Mouse (Mus musculus): Measurements from ENCODE around the gene Tmem165.

Tmem165 gene

DNA sequence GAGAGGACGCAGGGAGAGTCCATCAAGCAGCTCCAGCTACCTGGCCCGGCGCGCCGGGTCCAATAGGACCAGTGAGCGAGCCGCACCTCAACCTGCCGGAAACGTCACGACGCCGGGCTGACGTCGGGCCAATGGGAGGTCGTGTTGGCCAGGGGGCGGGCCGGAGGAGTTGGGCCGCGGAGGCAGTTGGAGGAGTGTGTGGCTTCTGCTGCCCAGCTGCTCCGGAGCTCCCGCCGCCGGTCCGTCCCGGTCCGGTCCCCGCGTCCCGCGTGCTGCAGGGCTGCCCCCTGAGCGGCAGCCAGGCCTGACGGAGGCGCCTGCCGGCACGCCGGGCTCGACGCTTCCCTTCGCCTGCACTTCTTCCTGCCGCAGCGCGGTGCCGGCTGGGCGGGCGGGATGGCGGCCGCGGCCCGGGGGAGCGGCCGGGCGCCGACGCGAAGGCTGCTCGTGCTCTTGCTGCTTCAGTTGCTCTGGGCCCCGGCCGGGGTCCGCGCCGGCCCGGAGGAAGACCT, at the start of gene Tmem165:
TSS of gene Tmem165 (plus strand) at position 131 of the 512 bp plus-strand sequence.
- peak; percentile 93 for DNase-seq (ENCODE audit: low read depth, low spot score)

DNA sequence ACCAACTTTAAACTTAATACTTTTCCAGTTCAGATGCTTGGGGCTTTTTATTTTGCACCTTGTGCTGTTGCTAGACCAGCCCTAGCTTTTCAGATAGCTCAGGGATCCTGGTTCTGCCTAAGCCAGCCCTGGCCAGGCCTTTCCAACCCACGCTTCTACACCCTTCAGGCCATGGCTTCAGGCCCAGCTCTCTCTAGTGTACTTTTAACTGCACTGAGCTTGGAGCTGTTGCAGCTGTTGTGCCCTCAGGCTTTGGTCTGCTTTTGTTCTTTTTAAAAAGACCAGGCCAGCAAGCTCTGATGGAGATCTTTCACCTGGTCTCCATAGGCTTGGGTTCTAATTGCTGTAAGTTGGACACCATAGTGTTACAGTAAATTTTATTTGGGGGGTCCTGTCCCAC, 48.0 kb upstream of the Tmem165 start:
- DNase-seq (ENCODE audit: low read depth, low spot score): no peak

DNA sequence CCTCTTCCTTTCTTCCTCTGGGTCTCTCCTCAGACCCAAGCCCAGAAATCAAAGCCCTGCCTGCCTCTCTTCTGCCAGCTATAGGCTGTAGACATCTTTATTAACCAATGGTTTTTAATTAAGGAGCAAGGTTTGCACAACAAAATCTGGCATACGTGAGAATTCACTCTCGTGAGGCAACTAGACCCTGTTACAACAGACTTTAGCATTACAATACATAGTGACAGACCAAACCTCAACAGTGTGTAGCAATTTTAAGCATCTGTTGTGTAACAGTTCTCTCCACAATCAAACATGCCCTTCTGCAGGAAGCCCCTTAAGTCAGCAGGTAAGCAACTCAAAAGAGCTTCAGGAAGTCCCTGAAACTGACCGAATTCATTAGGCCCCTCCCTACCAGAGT, 47.4 kb upstream of the Tmem165 start:
- no peak for DNase-seq (ENCODE audit: low read depth, low spot score)

DNA sequence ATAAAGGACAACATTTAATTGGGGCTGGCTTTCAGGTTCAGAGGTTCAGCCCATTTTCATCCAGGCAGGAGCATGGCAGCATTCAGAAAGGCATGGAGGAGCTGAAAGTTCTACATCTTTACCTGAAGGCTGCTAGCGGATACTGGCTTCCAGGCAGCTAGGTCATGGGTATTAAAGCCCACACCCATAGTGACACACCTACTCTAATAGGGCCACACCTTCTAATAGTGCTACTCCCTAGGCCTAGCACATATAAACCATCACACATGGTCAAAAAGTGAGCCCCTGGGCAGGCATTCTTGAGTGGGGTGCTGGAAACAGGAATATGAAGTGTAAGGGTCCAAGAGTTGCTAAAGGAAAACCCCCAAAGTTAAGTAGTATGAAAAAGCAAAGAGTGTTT, 46.1 kb upstream of the Tmem165 start:
- DNase-seq (ENCODE audit: low read depth, low spot score): no peak

DNA sequence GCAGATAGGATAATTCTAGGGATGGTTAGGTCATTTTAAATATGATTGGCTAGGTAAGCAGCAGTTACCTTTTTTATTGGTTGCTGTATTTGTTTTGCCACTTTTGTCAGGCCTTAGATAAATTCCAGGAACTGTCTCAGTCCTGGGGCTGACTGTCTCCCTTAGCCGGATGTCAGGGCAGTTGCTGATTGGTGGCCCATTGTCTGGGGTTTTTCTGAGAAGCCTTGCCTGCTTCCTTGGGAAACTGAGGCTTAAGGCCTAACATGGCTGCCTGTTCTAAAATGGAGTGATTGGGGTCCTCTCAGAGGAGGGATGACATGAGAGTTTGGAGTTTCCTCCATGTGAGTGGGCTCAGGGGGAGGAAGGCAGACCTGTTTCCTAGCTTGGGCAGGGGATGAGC, 45.6 kb upstream of the Tmem165 start:
- no peak for DNase-seq (ENCODE audit: low read depth, low spot score)

DNA sequence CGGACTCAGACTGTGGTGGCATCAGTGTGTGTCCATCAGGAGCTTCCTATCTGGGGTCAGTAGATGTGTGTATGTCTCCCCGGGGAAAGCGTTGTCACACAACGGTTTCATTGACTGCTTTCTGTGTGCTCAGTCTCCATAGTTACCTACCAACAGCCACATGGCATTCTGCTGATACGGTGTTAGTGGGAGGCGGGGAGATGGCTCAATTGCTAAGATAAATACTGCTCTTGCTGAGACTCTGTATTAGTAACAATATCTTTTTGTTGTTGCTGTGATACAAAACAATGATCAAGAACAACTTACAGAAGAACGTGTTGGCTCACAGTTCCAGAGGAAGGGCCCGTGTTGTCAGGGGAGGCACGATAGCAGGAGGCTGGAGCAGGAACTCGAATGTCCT, 45.2 kb upstream of the Tmem165 start:
- no peak for DNase-seq (ENCODE audit: low read depth, low spot score)

DNA sequence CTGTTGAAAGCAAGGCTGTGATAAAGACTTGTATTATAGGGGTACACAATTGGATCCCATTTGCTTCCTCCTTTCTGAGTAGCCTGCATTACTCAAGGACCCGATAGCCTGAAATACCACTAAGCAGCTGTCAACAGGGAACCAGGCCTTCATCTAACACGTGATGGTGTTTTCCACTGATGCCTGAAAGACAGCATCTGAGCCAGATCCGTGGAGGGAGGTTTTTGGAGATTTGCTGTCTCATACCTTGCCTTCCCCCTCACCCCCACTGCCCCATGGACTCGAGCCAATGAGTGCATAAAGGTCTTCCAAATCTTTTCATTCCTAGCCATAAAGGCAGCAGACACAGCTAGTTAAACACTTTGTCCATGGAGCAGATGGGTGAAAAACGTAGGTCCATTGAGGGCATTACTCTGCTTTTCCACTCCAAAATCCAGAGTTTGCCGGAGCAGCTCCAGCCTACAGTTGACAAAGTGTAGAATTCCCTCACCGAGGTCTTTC, 44.5 kb upstream of the Tmem165 start:
- DNase-seq (ENCODE audit: low read depth, low spot score): no peak

DNA sequence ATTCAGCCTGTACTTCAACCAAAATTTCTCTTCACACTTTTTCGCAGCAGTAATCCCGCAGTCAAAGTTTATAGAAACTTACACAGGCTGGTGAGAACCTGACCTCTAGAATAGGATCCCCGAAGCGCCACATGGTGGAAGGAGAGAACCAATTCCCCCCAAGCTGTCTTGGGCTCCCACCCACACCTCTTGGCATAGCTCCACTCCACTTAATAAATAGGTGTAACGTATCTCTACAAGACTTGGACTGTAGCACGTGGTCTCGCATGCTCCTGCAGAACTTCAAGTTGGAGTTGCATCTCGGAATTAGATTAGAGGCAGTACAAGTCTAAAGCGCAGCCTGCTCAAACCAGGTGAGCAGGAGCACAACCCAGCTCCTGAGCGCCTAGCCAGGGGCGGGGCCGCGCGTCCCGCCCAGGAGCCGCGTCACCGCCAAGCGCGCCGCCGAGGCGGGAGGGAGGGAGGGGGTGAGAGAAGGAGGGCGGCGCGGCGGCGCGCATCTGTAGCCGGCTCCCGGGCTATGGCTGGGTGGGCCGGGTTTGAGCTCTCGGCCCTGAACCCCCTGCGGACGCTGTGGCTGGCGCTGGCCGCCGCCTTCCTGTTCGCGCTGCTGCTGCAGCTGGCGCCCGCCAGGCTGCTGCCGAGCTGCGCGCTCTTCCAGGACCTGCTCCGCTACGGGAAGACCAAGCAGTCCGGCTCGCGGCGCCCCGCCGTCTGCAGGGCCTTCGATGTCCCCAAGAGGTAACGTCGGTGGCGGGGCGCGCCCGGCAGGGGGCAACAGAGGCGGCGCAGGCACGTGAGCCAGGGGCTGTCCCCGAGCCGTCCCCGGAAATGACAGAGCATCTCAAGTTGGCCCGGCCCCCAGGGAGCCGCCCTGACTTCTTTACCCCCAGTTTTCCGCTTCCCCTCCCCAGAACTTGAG, 43.6 kb upstream of the Tmem165 start, which contains the start of gene Srd5a3:
TSS of gene Srd5a3 (plus strand) at position 464 of the 922 bp plus-strand sequence.
- DNase-seq (ENCODE audit: low read depth, low spot score): peak; percentile 96

DNA sequence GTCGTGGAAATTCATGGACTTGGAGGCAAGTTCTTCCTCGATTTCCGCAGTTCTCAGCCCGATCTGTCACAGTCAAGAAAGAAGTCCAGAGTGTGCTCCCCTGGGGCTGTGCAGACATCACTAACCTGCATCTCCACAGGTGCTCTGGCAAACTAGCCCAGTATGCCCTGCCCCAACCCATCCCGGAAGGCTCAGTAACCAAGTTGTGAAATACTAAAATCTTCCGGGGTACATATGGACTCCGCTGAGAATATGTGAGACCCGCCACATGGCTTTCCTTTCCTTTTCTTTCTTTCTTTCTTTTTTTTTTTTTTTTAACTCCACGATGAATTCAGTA, 43.0 kb upstream of the Tmem165 start:
- DNase-seq (ENCODE audit: low read depth, low spot score): no peak

DNA sequence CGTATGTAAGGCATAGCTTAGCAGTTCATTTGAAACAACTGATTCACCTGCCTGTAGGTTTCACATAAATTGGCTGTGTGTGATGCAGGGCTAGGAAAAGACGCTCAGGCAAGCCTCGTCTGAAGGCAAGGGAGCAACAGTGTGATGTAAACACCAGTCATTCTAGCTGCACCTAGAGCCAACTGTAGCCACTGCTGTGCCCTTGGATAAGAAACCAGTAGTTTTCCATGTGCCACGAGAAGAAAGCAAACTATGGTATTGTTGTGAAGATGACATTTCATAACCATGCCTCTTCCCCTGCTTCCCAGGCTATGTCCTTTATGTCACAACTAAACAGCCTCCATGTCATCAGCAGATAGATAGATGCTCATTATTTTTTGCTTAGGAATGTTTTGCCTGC, 40.3 kb upstream of the Tmem165 start:
- no peak for DNase-seq (ENCODE audit: low read depth, low spot score)

DNA sequence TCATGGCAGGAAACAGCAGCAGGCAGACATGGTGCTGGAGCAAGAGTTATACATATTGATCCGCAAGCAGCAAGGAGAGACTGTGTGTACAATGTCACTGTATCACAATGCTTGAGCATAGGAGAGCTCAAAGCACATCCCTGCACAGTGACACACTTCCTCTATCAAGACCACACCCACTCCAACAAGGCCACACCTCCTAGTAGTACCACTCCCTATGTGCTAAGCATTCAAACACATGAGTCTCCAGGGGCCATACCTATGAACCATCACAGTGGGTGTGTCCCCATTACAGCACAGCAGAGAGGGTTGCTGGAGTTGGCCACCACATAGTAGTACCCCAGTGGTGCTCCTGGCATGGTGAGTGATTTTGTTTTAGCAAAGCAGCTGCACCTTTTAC, 37.3 kb upstream of the Tmem165 start:
- peak; percentile 18 for DNase-seq (ENCODE audit: low read depth, low spot score)

DNA sequence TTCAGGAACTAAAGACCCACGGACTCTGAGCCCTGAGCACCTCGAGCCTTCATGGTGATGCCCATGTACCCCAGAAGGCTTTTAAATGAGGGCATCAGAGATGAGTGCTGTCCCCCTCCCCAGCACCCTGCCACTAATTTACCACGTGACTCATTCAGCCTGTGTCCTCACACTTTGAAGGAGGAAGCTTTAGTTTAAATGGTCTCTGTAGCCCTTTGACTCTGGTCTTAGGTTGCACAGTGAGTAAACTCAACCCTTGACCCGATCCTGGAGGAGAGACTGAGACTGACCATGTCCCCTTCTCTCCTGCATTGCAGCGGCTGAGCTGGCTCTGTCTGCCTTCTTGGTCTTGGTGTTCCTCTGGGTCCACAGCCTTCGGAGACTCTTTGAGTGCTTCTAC, 34.2 kb upstream of the Tmem165 start:
- no peak for DNase-seq (ENCODE audit: low read depth, low spot score)

DNA sequence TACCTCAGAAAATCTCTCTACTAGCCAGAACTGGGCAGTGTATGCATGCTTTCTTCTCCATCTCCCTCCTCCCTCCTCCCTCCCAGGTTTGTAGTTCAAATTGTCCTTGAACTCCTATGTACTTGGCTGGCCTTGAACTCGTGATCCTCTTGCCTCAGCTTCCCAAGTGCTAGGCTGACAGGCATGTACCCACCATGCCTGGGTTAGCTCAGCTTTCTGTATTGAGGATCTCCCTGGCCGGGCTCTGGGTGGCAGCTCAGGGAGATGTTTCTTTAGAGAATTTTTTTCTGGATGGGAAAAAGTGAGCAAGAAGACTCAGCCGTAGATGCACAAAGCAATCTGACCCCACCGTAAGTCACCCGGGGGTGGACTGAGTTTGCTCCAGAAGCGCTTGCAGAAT, 30.7 kb upstream of the Tmem165 start:
- DNase-seq (ENCODE audit: low read depth, low spot score): no peak

DNA sequence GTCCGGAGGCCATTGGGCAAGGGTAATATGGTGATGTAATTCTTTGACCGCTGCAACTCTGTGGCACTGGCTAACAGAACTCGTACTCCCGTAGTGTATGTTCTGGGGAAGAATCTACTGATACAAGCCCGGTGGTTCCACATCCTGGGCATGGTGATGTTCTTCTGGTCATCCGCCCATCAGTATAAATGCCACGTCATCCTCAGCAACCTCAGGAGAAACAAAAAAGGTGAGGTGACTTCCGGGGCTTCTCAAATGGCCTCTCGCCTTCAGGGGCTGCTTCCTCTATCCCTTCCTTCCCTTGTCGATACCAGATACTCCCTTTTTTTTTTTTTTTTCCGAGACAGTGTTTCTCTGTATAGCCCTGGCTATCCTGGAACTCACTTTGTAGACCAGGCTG, 30.2 kb upstream of the Tmem165 start:
- no peak for DNase-seq (ENCODE audit: low read depth, low spot score)

DNA sequence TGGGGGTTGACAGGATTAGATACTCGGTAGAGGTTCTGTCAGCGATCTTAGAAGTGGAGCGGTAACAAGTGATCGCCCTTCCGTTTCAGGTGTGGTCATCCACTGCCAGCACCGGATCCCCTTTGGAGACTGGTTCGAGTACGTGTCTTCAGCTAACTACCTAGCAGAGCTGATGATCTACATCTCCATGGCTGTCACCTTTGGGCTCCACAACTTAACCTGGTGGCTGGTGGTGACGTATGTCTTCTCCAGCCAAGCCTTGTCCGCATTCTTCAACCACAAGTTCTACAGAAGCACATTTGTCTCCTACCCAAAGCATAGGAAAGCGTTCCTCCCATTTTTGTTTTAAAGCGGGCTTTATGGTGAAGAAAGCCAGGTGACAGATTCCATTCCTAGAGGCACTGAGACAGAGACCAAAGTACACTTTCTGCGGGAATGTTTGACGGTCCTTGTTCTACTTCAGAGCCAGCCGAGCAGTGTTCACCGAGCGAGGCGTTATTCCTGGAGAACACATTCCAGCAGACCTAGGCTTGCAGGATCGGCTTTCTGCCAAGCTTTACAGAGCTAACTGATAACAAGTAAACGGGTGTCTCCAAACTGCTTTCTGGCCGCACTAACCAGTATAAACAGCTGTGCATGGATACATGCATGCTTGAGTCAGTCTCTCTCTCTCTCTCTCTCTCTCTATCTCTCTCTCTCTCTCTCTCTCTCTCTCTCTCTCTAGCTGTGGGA, 29.1 kb upstream of the Tmem165 start:
- DNase-seq (ENCODE audit: low read depth, low spot score): no peak

DNA sequence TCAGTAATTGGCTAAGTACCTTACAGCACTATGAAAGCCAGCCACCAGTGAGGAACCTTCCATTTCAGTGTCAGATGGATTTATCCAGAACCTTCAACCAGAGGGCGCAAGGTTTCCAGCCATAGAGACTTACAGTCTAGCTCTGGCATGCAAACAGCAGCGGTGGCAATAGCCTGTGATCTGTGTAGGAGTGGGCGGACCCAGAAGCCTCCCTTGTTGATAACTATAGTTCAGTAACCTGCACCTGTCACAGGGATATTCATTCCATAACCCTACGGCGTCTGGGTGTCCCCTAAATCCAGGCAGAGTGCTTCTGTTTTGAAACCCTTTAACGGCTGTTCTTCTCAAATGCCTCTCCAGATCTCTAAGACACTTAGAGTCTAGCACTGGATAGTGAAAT, 24.1 kb upstream of the Tmem165 start:
- no peak for DNase-seq (ENCODE audit: low read depth, low spot score)

DNA sequence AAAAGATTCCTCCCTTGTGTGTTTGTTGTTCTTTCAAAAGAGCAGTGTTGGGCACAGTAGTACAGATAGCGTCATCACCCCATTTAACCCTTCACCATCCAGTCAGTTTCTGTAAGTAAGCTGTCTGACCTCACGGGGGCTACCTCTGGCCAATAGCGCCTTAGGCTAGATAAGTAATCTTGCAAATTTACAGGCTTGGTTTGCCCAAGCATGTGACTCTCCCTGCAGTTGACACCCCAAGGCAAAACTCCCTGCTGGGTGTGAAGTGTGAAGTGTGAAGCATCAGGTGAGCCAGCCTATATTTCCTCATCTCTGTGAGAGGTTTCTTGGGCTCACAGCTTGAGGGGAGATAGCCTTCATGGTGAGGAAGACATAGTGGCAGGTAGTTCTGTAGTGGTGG, 23.6 kb upstream of the Tmem165 start:
- DNase-seq (ENCODE audit: low read depth, low spot score): no peak

DNA sequence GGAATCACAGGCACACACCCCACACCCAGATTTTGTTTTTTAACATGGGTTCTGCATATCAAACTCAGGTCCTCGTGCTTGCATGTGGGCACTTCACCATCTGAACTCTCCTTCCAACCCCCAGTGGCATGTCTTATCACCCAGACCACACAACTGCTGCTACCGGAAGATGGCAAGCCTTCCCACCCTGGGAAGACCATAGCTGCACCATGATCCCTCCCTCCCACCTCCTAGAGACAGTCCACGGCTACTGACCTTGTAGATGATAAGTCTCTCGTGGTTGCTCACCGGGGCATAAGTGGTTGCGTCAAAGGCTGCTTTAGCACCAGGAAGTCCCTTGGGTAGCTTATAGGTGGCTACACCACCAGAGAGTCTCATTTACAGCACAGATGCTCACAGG, 22.2 kb upstream of the Tmem165 start:
- DNase-seq (ENCODE audit: low read depth, low spot score): no peak

DNA sequence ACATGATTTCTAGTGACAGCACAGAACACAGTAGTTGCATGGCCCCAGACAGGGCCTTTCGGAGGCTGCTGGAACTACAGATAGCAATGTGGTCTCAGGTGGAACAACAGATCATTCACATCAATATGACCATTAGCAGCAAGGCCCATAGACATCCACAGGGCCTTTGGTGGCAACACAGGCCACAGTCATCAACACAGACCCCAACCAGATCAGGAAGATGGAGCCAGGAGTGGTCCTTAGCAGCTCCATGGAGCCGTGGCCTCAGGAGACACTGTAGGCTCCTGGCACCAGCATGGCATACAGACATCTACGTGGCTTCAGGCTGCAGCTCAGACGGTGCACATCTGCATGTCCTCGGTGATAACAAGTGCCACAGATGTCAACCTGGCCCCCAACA, 20.8 kb upstream of the Tmem165 start:
- no peak for DNase-seq (ENCODE audit: low read depth, low spot score)

DNA sequence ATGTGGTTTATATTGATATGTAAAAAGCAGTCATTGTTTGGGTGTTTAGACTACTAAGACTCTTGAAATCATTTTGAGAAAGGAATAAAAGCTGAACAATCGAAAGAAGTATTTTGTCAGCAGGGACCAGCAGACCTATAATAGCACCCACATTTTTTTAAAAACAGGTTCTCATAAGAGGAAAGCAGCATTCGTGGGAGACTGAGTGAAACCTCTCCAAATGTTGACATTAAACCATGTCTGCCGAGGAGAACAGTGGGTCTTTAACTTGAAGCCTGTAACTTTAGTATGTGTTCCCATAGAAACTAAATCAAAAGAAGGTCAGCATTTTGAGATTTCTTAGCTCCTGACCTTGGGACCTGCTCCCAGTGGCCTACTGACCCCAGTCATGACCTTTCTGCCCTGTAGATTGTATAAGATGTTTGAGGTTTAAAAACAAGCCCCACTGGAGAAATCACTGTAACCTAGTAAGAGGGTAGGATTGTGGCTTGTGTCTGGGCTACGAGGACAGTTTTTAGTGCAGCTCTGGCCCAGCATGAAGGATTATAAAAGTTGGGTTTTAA, 19.8 kb upstream of the Tmem165 start:
- DNase-seq (ENCODE audit: low read depth, low spot score): no peak

DNA sequence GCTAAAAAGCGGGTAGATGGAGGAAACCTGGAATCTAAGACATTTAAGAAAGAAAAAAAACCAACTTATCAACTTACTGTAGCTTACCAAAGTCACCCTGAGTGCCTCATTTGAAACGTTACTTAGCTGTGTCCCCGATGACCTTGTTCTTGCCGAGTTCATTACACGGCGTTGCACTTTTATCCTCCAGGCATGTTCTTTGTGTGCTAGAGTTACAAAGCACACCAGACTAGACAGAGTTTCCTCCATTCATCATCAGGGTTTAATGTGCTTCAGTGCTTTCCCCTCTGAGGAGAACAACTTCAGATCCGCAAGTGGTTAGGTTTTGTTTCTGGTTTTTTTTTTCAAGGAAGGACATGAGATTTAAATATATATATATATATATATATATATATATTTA, 18.9 kb upstream of the Tmem165 start:
- DNase-seq (ENCODE audit: low read depth, low spot score): no peak

DNA sequence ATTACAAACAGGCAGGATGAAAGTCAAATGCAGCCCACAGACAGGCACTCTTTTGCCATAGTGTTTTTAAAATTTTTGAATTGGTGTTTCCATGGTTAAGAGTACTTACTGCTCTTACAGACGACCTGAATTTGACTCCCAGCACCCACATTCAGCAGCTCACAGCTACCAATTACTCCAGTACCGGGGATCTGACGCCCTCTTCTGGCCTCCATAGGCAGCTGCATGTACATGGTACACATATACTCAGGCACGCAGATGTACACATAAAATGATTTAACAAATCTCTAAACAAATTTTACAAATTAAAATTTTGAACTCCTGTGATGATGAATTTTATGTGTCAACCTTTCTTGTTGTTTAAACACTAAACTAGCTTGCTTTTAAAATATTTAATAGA, 13.2 kb upstream of the Tmem165 start:
- no peak for DNase-seq (ENCODE audit: low read depth, low spot score)
